ENCODE assay signal across 20 mouse cellular contexts in genomic region chr17:67142183-67142756, GRCm38 (mm10).
DNase-seq lines count a peak whose midpoint lies in the region; ATAC-seq and TF ChIP-seq lines count a peak whose summit lies in the region.
"Had no signal": no experiment of that assay in that cellular context is flagged by ENCODE, and none has a peak within 500 bp of the region (broad histone marks: within the 10 kb centered on the region; RNA-seq: fewer than 3 reads in every experiment).

No protein-coding gene starts in this region.

- H3K79me2 ChIP-seq in liver, adult 2 months (ENCODE audit: control insufficient read depth, insufficient read depth, low read length) = no peaks in the 10 kb centered on the region

- H3K36me3 ChIP-seq in liver, adult 2 months (ENCODE audit: control insufficient read depth, insufficient read depth, low read length) = no peaks in the 10 kb centered on the region
- H3K36me3 ChIP-seq in liver, embryonic 12.5 days = no peaks in the 10 kb centered on the region
- no peaks in the 10 kb centered on the region for H3K36me3 ChIP-seq in neural tube, embryonic 14.5 days (ENCODE audit: control insufficient read depth, insufficient read depth, low read length)
- no peaks in the 10 kb centered on the region for H3K36me3 ChIP-seq in neural tube, embryonic 15.5 days
- H3K36me3 ChIP-seq: heart, embryonic 12.5 days; hindbrain, embryonic 12.5 days; hindbrain, embryonic 15.5 days had no signal

- H3K9me3 ChIP-seq in liver, embryonic 12.5 days (replicated peaks) = no peaks in the 10 kb centered on the region
- no peaks in the 10 kb centered on the region for H3K9me3 ChIP-seq in neural tube, embryonic 14.5 days (ENCODE audit: control insufficient read depth, low read length)
- no peaks in the 10 kb centered on the region for H3K9me3 ChIP-seq in neural tube, embryonic 15.5 days (replicated peaks)
- H3K9me3 ChIP-seq: heart, embryonic 12.5 days; hindbrain, embryonic 12.5 days; hindbrain, embryonic 15.5 days had no signal

- no peak overlapping the region for H3K4me3 ChIP-seq in liver, adult 2 months (ENCODE audit: insufficient read depth, low read depth, low read length)
- H3K4me3 ChIP-seq in liver, embryonic 12.5 days = no peak overlapping the region
- no peak overlapping the region for H3K4me3 ChIP-seq in neural tube, embryonic 14.5 days (ENCODE audit: low read depth, low read length)
- no peak overlapping the region for H3K4me3 ChIP-seq in neural tube, embryonic 15.5 days (replicated peaks)
- H3K4me3 ChIP-seq: gastrocnemius, adult 2 months; heart, embryonic 12.5 days; hindbrain, embryonic 12.5 days; hindbrain, embryonic 15.5 days had no signal

- 25% methylated on average over 4 of the region's 4 CpGs for WGBS in liver, adult 2 months
- WGBS in liver, embryonic 12.5 days (ENCODE audit: insufficient replicate concordance) = 66% methylated on average over 4 of the region's 4 CpGs
- WGBS in neural tube, embryonic 14.5 days = 50% methylated on average over 4 of the region's 4 CpGs
- 52% methylated on average over 4 of the region's 4 CpGs for WGBS in neural tube, embryonic 15.5 days

- H3K9ac ChIP-seq in liver, adult 2 months (ENCODE audit: low read depth, low read length) = no peak overlapping the region
- no peak overlapping the region for H3K9ac ChIP-seq in liver, embryonic 12.5 days
- H3K9ac ChIP-seq in neural tube, embryonic 14.5 days (replicated peaks; ENCODE audit: low read depth, low read length) = no peak overlapping the region
- no peak overlapping the region for H3K9ac ChIP-seq in neural tube, embryonic 15.5 days (replicated peaks)
- H3K9ac ChIP-seq: forebrain, postnatal 0 days; heart, embryonic 12.5 days; hindbrain, embryonic 12.5 days; hindbrain, embryonic 15.5 days had no signal

- no peak for TF ChIP-seq CTCF in liver, adult 2 months (IDR thresholded peaks at IDR 0.05; ENCODE audit: low read depth, low read length)

- H3K4me1 ChIP-seq in liver, adult 2 months (ENCODE audit: control insufficient read depth, insufficient read depth, low read length) = peaks cover 5% of the 10 kb centered on the region; the same call in 1 of the 2 replicates
- H3K4me1 ChIP-seq in liver, embryonic 12.5 days = no peaks in the 10 kb centered on the region
- no peaks in the 10 kb centered on the region for H3K4me1 ChIP-seq in neural tube, embryonic 14.5 days (ENCODE audit: control insufficient read depth, insufficient read depth, low read length)
- peaks cover 4% of the 10 kb centered on the region; the same call in 1 of the 2 replicates for H3K4me1 ChIP-seq in neural tube, embryonic 15.5 days
- H3K4me1 ChIP-seq: hindbrain, embryonic 12.5 days; hindbrain, embryonic 15.5 days had no signal

- H3K4me2 ChIP-seq in liver, embryonic 12.5 days = no peak overlapping the region
- no peak overlapping the region for H3K4me2 ChIP-seq in neural tube, embryonic 14.5 days (ENCODE audit: low read depth, low read length)
- no peak overlapping the region for H3K4me2 ChIP-seq in neural tube, embryonic 15.5 days
- H3K4me2 ChIP-seq: heart, embryonic 12.5 days; hindbrain, embryonic 12.5 days; hindbrain, embryonic 15.5 days had no signal

- peak; percentile 83 for DNase-seq in heart, adult 11 months
- DNase-seq in heart, adult 8-10 months (ENCODE audit: low spot score) = no peak
- peak; percentile 91 for DNase-seq in liver, adult 2 months (ENCODE audit: extremely low read depth, low read depth, low spot score)
- DNase-seq: adrenal gland, postnatal 10 days; adrenal gland, postnatal 36 days; cerebellum, adult 18-20 months; cerebellum, adult 9-10 months; cerebellum, postnatal 14 days; forebrain, postnatal 0 days; gastrocnemius, adult 2 months; gastrocnemius, postnatal 14 days; heart, postnatal 14 days had no signal

- TF ChIP-seq POLR2A in liver, adult 2 months (IDR thresholded peaks at IDR 0.05; ENCODE audit: extremely low read depth, insufficient read depth, low read length) = no peak

- H3K27me3 ChIP-seq in liver, adult 2 months (ENCODE audit: control insufficient read depth, insufficient read depth, low read length) = peaks cover 3% of the 10 kb centered on the region; the same call in 1 of the 2 replicates
- no peaks in the 10 kb centered on the region for H3K27me3 ChIP-seq in liver, embryonic 12.5 days (replicated peaks)
- no peaks in the 10 kb centered on the region for H3K27me3 ChIP-seq in neural tube, embryonic 14.5 days (ENCODE audit: control insufficient read depth, insufficient read depth, low read length)
- H3K27me3 ChIP-seq in neural tube, embryonic 15.5 days (replicated peaks) = no peaks in the 10 kb centered on the region
- H3K27me3 ChIP-seq: heart, embryonic 12.5 days; hindbrain, embryonic 12.5 days; hindbrain, embryonic 15.5 days; Patski had no signal

- no peak for ATAC-seq in liver, embryonic 12.5 days
- ATAC-seq in neural tube, embryonic 14.5 days (ENCODE audit: low read depth) = peak; percentile 49; the same call in 1 of the 2 replicates
- no peak for ATAC-seq in neural tube, embryonic 15.5 days (ENCODE audit: low FRiP score)
- ATAC-seq: forebrain, embryonic 14.5 days; forebrain, postnatal 0 days; Patski had no signal

- H3K27ac ChIP-seq in liver, adult 2 months (replicated peaks; ENCODE audit: insufficient read depth, low read depth, low read length) = no peak overlapping the region
- H3K27ac ChIP-seq in liver, embryonic 12.5 days = no peak overlapping the region
- H3K27ac ChIP-seq in neural tube, embryonic 14.5 days (ENCODE audit: low read depth, low read length) = no peak overlapping the region
- no peak overlapping the region for H3K27ac ChIP-seq in neural tube, embryonic 15.5 days (replicated peaks)
- H3K27ac ChIP-seq: gastrocnemius, adult 2 months; hindbrain, embryonic 12.5 days; hindbrain, embryonic 15.5 days had no signal
